Mouse (Mus musculus): Measurements from ENCODE around the gene Slamf7. TPM values are rescaled to one million over a fixed set of nuclear protein-coding genes. Genes with fewer than 3 reads are reported as not detected.

Slamf7 gene
- 0.78 TPM for polyA plus RNA-seq (2017; shearing (Covaris generic))

DNA sequence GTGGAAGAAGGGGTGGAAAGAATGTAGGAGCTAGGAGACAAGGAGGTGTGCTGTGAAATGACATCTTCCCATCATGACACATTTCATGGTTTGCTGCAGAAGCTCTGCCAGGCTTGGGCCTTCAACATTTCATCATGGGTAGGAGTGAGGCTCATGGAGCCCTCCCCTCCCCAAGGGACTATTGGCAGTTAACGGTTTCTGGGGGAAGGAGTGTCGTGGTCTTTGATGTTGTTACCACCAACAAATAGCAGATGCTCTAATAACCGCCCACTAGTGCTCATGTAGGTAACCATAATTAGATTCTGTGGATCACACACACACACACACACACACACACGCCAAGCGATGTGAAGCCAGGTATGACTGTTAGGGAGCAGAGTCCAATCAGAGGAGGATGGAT lies at the start of gene Slamf7:
Gene Slamf7, minus strand, starts transcription at position 302 of the 400 bp plus-strand sequence.

DNA sequence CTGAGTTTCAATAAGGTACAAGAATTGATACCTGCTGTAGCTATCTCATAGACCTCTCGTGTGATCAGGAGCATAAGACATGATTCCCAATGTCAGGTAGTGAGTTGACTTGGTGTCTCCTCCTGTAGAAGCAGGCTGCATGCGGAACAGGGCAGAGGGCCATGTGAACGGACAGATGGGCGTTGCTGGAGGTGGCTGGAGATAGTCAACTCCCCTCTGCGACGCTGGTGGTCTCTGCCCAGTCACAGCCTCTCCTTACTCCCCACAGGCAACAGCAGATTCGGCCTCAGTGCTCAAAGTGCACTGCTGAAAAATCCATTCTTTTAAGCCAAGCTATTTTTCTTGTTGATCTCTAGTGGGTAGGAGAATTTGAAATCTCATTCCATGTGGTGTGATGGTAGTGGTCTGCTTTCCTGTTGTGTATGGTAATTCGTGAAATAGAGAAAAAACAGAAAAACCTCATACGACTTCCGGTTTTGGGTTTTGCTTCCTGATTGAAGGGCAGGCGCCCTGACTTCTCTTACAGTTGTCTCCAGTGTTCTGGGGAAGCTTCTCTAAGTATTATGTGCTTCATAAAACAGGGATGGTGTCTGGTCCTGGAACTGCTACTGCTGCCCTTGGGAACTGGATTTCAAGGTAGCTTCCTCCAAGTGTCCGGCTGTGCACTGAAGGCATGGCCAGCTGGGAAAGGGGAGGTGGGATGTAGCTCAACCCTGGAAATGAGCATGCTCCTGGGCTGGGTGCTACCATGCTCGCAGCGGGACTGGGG lies 28.9 kb upstream of the Slamf7 start, which contains the start of gene Cd48:
Gene Cd48, plus strand, starts transcription at position 479 of the 769 bp plus-strand sequence.

DNA sequence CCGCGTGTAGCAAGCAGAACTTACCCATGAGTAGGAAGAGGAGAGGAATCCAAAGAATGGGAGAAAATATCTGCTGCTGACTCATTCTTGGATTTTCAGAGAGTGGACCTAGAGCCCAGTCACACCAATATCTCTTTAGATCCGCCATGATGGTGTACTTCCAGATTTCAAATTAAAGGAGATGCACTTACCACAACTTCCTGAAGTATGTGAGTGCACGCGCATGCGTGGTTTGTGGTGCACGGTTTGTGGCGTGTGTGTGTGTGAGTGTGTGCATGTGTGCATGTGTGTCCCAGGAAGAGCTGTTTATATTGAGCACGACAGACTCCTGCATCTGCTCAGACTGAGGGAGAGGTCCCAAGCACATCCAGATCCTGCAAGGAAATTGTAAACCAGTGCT lies 45.7 kb downstream of the Slamf7 start, which contains the start of gene Ly9:
Gene Ly9, minus strand, starts transcription at position 235 of the 400 bp plus-strand sequence.

Other genes with a start within 250 kb of the Slamf7 start
- 73.6 TPM for gene Usf1, start 241.7 kb downstream of the Slamf7 start, polyA plus RNA-seq (2017; shearing (Covaris generic))
- 3.6 TPM for gene Tstd1, start 234.2 kb downstream of the Slamf7 start, polyA plus RNA-seq (2017; shearing (Covaris generic))
- 0.19 TPM for gene F11r, start 215.5 kb downstream of the Slamf7 start, polyA plus RNA-seq (2017; shearing (Covaris generic))
- gene Alyref2, start 149.6 kb downstream of the Slamf7 start, polyA plus RNA-seq (2017; shearing (Covaris generic)): 7.3 TPM
- gene Itln1, start 117.7 kb downstream of the Slamf7 start, polyA plus RNA-seq (2017; shearing (Covaris generic)): not detected
- gene Cd244a, start 93.8 kb downstream of the Slamf7 start, polyA plus RNA-seq (2017; shearing (Covaris generic)): not detected
- gene Ly9, start 45.6 kb downstream of the Slamf7 start, polyA plus RNA-seq (2017; shearing (Covaris generic)): 92.0 TPM
- gene Cd48, start 29.0 kb upstream of the Slamf7 start, polyA plus RNA-seq (2017; shearing (Covaris generic)): 85.6 TPM
- 31.0 TPM for gene Slamf1, start 114.1 kb upstream of the Slamf7 start, polyA plus RNA-seq (2017; shearing (Covaris generic))
- 96.2 TPM for gene Cd84, start 186.7 kb upstream of the Slamf7 start, polyA plus RNA-seq (2017; shearing (Covaris generic))
- not detected for gene Gm10521, start 242.6 kb upstream of the Slamf7 start, polyA plus RNA-seq (2017; shearing (Covaris generic))